Mouse (Mus musculus) CD4-positive, CD25-positive, alpha-beta regulatory T cell, adult 4 months (primary cell): ENCODE results near the gene Gprc6a. TPM values are rescaled to one million over a fixed set of nuclear protein-coding genes. Genes with fewer than 3 reads are reported as not detected.

ENCODE experiments used
- ATAC-seq: one replicate; pipeline ENCODE4 v1.8.0; 2017
- polyA plus RNA-seq, 2 experiments: library from polyadenylated mRNA; unstranded; fragments of 100-300 nt; shearing (Covaris generic); gene quantifications; one replicate each; pipeline ENCODE4 v1.2.1; 2017

Gprc6a gene
- polyA plus RNA-seq, 2 experiments from 2014 or later, result not detected

DNA sequence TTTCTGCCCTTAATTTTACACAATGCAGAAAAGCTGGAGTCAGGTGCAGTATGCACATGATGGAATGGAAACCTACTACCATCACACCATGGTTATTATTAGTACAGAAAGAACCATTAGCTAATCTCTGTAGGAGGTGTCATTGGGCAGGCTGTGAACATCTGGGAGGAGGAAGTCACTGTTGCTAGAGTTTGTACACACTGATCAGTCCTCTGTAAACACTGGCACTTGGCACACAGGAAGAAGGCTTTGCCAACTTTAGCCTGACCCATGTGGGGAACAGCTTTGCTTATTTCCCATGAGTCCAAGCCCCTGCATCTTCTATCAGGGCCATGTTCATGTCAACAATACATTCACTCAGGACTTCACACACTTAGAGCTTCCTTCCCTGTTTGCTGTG, 46.3 kb downstream of the Gprc6a start:
- no peak for ATAC-seq

DNA sequence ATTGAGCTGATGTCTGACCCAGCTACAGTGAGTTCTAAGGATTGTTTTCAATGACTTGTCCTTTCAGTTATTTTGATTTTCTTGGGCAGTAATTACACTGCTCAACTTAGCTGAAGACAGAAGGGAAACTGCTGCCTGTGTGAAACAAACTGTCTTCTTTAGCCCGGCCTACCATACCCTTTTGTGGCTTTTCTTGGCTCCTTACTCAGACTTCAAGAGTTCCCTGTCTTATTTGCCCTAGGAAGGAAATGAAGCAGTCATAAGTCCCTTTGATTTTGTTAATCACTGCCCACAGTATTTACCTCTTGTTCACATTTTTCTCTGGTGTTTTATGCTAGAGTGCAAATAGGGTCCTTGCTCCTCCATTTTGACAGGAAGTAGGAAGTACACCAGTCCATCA, 46.9 kb downstream of the Gprc6a start:
- no peak for ATAC-seq

DNA sequence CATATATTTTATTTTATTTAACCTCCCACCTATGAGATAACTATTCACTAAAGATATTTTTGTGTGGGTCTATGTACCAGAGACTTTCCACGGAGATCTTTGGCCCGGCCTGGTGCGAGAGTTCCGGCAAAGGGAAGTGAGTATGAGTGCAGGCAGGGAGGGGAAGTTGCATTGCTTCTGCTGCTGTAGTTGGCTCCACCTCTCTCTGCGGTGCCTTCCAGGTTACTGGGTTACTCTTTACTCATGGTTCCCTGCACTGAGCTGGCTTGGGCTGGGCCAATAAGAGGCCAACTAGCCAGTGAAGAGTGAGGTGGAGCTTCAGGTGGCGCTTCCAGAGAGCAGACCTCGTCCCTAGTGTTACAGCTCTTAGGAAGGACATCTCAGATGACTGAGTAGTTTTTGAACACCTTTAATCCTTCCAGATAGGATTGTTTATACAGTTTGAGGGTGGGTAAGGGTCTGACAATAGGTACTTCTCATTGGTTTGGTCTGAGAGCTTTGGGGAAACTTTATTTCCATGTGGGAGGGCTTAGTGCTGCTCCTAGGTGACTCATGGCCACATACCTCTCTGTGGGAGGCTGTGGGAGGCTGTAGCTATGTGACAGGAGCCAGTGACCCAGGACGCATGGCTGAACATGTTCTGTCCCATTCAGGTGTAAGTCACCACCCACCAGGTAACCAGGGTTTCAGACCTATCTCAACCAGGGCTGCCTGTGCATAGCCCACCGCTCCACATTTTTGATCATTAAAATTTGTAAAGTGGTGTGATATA, 59.9 kb downstream of the Gprc6a start:
- no peak for ATAC-seq

Other genes with a start within 250 kb of the Gprc6a start
- gene Gm49339, start 150.8 kb downstream of the Gprc6a start, polyA plus RNA-seq, result 10 to 100 TPM; 41.0 to 60.0 TPM
- 10 to 100 TPM; 48.4 to 64.4 TPM for gene Lilr4b, start 150.8 kb downstream of the Gprc6a start, polyA plus RNA-seq
- 100 to 1,000 TPM in 1 of 2 experiments, 10 to 100 TPM in 1; 61.1 to 120 TPM for gene Lilrb4a, start 140.5 kb downstream of the Gprc6a start, polyA plus RNA-seq
- gene Fam162b, start 40.9 kb downstream of the Gprc6a start, polyA plus RNA-seq, result not detected
- not detected for gene Rfx6, start 46.3 kb upstream of the Gprc6a start, polyA plus RNA-seq